Mouse (Mus musculus) liver, adult 2 months (tissue): ENCODE results near the gene Gm10271.

Experiments
- CTCF ChIP-seq: fragments of 200-500 bp; IDR thresholded peaks from 2 replicates; pipeline ENCODE4 v1.5.1; 2011; ENCODE audit warnings: low read depth, low read length, control low read depth
- POLR2A ChIP-seq: fragments of 200-500 bp; IDR thresholded peaks from 2 replicates; pipeline ENCODE4 v1.6.1; 2011; ENCODE audit warnings: low read length, control low read depth; ENCODE audit not compliant: insufficient read depth; ENCODE audit errors: extremely low read depth

DNA sequence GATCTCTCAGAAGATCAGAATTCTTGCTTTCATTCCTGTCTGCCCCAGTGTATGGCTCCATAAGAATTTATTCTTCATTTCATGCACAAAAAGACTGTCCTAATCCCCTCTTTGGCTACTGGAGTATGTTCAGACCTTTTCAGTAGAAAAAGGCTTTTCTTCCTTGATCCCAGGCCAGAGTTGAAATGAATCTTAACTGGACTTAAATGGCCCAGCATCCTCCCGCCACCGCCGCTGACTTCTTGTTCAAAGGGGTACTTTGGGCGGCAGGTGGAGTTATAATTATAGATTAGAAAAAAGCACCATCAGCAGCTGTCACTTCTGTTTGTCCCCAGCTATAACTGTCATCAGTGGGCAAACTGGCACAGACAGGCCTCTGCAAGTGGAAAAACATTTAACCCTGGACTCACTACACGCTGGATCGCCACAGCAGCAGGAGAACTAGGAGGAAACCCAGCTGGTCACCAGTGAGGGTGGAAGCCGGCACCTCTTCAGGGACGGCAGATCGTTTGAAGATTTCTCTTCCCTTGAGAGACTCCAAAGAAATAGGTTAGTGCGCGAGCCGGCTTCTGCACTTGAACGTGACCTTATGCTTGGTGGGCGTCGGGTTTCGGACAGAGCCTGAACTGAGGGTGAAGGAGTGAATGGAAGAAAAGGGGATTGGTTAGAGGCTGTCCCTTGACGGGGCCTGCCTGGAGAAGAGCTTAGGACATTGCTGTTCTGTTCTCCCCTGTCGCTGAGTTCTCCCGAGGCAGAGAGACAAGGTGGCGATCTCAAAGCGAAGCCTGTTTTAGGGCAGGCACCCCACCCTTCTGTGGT is 14.1 kb upstream of the Gm10271 start, which contains the start of gene Best3:
- no peak for TF ChIP-seq CTCF
- TF ChIP-seq POLR2A: no peak
